Mouse (Mus musculus): Measurements from ENCODE around the gene Abcg8. TPM values are rescaled to one million over a fixed set of nuclear protein-coding genes. Genes with fewer than 3 reads are reported as not detected.

Abcg8 gene
- polyA plus RNA-seq, 1 experiment from 2014 or later, result 0.17 TPM

GRCm38 (mm10) chr17:84709403-84709851 is 33.3 kb downstream of the Abcg8 start:
- H3K9ac ChIP-seq (ENCODE audit: low read length), result no peak overlapping the region
- H3K27me3 ChIP-seq (ENCODE audit: control insufficient read depth, insufficient read depth, low read length), result no peaks in the 10 kb centered on the region
- H3K4me3 ChIP-seq (ENCODE audit: low read length), result no peak overlapping the region
- H3K9me3 ChIP-seq (replicated peaks; ENCODE audit: control insufficient read depth, low read length), result no peaks in the 10 kb centered on the region
- no peak overlapping the region for H3K4me2 ChIP-seq (ENCODE audit: low read depth, low read length)
- 68% methylated on average over 17 of the region's 17 CpGs for WGBS
- H3K27ac ChIP-seq (ENCODE audit: low read length), result no peak overlapping the region
- ATAC-seq (replicated peaks; ENCODE audit: extremely low read depth, insufficient read depth, low FRiP score), result no peak
- peaks cover 37% of the 10 kb centered on the region for H3K36me3 ChIP-seq (ENCODE audit: control insufficient read depth, insufficient read depth)
- no peaks in the 10 kb centered on the region for H3K4me1 ChIP-seq (ENCODE audit: control insufficient read depth, insufficient read depth, low read length)

GRCm38 (mm10) chr17:84713563-84714164 is 37.6 kb downstream of the Abcg8 start:
- Histone ChIP-seq H3K27ac (ENCODE audit: low read length) (no peak overlapping the region), H3K4me3 (ENCODE audit: low read length) (no peak overlapping the region), H3K27me3 (ENCODE audit: control insufficient read depth, insufficient read depth, low read length) (no peaks in the 10 kb centered on the region), H3K9me3 (replicated peaks; ENCODE audit: control insufficient read depth, low read length) (no peaks in the 10 kb centered on the region), H3K9ac (ENCODE audit: low read length) (no peak overlapping the region), H3K36me3 (ENCODE audit: control insufficient read depth, insufficient read depth) (peaks cover 27% of the 10 kb centered on the region), H3K4me2 (ENCODE audit: low read depth, low read length) (no peak overlapping the region), H3K4me1 (ENCODE audit: control insufficient read depth, insufficient read depth, low read length) (peaks cover 2% of the 10 kb centered on the region; the same call in 1 of the 2 replicates)
- no peak for ATAC-seq (replicated peaks; ENCODE audit: extremely low read depth, insufficient read depth, low FRiP score)
- WGBS, result 90% methylated on average over 18 of the region's 18 CpGs

DNA sequence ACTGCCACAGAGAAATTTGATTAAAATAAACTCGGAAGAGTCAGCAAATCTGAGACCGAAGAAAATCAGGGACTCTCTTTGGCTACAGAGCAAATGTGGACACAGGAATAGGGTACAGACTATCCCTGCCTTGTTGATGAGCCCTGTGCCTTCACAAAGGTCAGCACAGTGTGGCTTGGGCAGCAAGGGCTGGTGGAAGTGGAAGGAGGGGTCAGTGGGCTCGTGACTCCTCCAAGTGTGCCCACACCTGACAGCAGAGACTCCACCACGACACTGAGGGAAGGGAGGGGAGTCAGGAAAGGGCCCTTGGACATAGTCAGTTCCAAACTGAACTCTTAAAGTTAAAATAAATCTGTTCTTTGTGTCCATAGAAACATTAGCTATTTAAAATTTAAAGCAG is 38.8 kb downstream of the Abcg8 start:
- no peaks in the 10 kb centered on the region for H3K9me3 ChIP-seq (replicated peaks; ENCODE audit: control insufficient read depth, low read length)
- no peaks in the 10 kb centered on the region for H3K27me3 ChIP-seq (ENCODE audit: control insufficient read depth, insufficient read depth, low read length)
- H3K9ac ChIP-seq (ENCODE audit: low read length), result no peak overlapping the region
- peaks cover 2% of the 10 kb centered on the region; the same call in 1 of the 2 replicates for H3K4me1 ChIP-seq (ENCODE audit: control insufficient read depth, insufficient read depth, low read length)
- no peak overlapping the region for H3K4me3 ChIP-seq (ENCODE audit: low read length)
- H3K36me3 ChIP-seq (ENCODE audit: control insufficient read depth, insufficient read depth), result peaks cover 20% of the 10 kb centered on the region
- H3K27ac ChIP-seq (ENCODE audit: low read length), result no peak overlapping the region
- 69% methylated on average over 4 of the region's 4 CpGs for WGBS
- no peak for ATAC-seq (replicated peaks; ENCODE audit: extremely low read depth, insufficient read depth, low FRiP score)
- no peak overlapping the region for H3K4me2 ChIP-seq (ENCODE audit: low read depth, low read length)

DNA sequence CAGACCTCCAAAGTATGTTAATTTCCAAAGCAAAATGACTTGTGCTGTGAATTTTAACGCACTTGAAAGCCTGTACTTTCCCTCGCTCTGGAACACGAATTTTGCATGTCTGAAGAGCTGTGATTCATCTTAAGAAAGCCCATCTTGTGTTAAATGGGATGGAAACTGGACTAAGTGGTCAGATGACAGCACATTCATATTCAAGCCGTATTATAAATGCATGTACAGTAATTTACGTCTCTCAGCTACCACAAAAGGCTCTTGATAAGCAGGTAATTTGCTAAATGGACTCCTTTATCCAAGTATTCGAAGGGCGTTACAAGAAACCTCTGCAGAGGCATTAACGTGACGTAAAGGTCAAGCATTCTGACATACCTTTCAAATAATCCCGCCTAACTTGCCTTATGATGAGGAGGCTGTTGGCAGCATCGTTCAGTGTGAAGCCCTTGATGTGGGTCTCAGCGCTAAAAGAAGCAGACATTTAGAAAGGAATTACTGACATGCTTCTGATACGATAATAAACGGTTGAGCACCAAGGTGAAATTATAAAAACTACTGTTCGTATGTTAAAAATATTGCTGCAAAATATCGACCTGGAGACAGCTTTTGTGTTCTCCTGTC is 40.3 kb downstream of the Abcg8 start:
- Histone ChIP-seq H3K9ac (ENCODE audit: low read length) (no peak overlapping the region), H3K27ac (ENCODE audit: low read length) (no peak overlapping the region), H3K4me3 (ENCODE audit: low read length) (no peak overlapping the region), H3K4me2 (ENCODE audit: low read depth, low read length) (no peak overlapping the region), H3K4me1 (ENCODE audit: control insufficient read depth, insufficient read depth, low read length) (peaks cover 2% of the 10 kb centered on the region; the same call in 1 of the 2 replicates), H3K9me3 (replicated peaks; ENCODE audit: control insufficient read depth, low read length) (no peaks in the 10 kb centered on the region), H3K36me3 (ENCODE audit: control insufficient read depth, insufficient read depth) (peaks cover 19% of the 10 kb centered on the region), H3K27me3 (ENCODE audit: control insufficient read depth, insufficient read depth, low read length) (no peaks in the 10 kb centered on the region)
- 71% methylated on average over 16 of the region's 16 CpGs for WGBS
- ATAC-seq (replicated peaks; ENCODE audit: extremely low read depth, insufficient read depth, low FRiP score), result no peak

- H3K9me3 ChIP-seq (replicated peaks; ENCODE audit: control insufficient read depth, low read length), result no peaks in the 10 kb centered on the region
- peaks cover 2% of the 10 kb centered on the region; the same call in 1 of the 2 replicates for H3K4me1 ChIP-seq (ENCODE audit: control insufficient read depth, insufficient read depth, low read length)
- no peak for ATAC-seq (replicated peaks; ENCODE audit: extremely low read depth, insufficient read depth, low FRiP score)
- no peak overlapping the region for H3K4me2 ChIP-seq (ENCODE audit: low read depth, low read length)
- no peak overlapping the region for H3K9ac ChIP-seq (ENCODE audit: low read length)
- WGBS, result 68% methylated on average over 5 of the region's 5 CpGs
- H3K27ac ChIP-seq (ENCODE audit: low read length), result no peak overlapping the region
- H3K27me3 ChIP-seq (ENCODE audit: control insufficient read depth, insufficient read depth, low read length), result no peaks in the 10 kb centered on the region
- peaks cover 23% of the 10 kb centered on the region for H3K36me3 ChIP-seq (ENCODE audit: control insufficient read depth, insufficient read depth)
- no peak overlapping the region for H3K4me3 ChIP-seq (ENCODE audit: low read length)
Observed at GRCm38 (mm10) chr17:84717416-84717815, 41.3 kb downstream of the Abcg8 start.

DNA sequence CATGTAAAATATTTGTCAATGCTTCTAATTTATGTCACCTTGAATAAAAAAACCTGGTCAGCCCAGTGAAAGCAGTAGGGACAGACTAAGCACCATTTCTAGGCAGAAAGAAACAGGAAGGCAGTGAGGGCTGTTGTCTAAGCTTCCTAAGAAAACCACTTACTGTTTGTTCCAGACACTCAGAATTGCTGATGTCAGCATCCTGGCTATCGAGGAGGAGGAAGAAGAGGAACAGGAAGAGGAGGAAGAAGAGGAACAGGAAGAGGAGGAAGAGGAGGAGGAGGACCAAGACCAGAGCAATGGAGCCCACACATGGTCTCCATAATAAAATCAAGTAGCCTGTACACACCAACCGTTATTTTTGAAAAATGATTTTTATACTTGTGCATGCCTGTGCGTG is 43.0 kb downstream of the Abcg8 start:
- peaks cover 24% of the 10 kb centered on the region for H3K36me3 ChIP-seq (ENCODE audit: control insufficient read depth, insufficient read depth)
- H3K4me3 ChIP-seq (ENCODE audit: low read length), result no peak overlapping the region
- no peak overlapping the region for H3K27ac ChIP-seq (ENCODE audit: low read length)
- no peak for ATAC-seq (replicated peaks; ENCODE audit: extremely low read depth, insufficient read depth, low FRiP score)
- H3K4me1 ChIP-seq (ENCODE audit: control insufficient read depth, insufficient read depth, low read length), result peaks cover 2% of the 10 kb centered on the region; the same call in 1 of the 2 replicates
- H3K9me3 ChIP-seq (replicated peaks; ENCODE audit: control insufficient read depth, low read length), result no peaks in the 10 kb centered on the region
- H3K27me3 ChIP-seq (ENCODE audit: control insufficient read depth, insufficient read depth, low read length), result no peaks in the 10 kb centered on the region
- no peak overlapping the region for H3K9ac ChIP-seq (ENCODE audit: low read length)
- 78% methylated on average over 3 of the region's 3 CpGs for WGBS
- no peak overlapping the region for H3K4me2 ChIP-seq (ENCODE audit: low read depth, low read length)

GRCm38 (mm10) chr17:84724028-84724427 is 47.9 kb downstream of the Abcg8 start:
- Histone ChIP-seq H3K4me2 (ENCODE audit: low read depth, low read length) (no peak overlapping the region), H3K9ac (ENCODE audit: low read length) (no peak overlapping the region), H3K9me3 (replicated peaks; ENCODE audit: control insufficient read depth, low read length) (no peaks in the 10 kb centered on the region), H3K27ac (ENCODE audit: low read length) (no peak overlapping the region), H3K4me3 (ENCODE audit: low read length) (no peak overlapping the region), H3K36me3 (ENCODE audit: control insufficient read depth, insufficient read depth) (peaks cover 37% of the 10 kb centered on the region), H3K27me3 (ENCODE audit: control insufficient read depth, insufficient read depth, low read length) (no peaks in the 10 kb centered on the region), H3K4me1 (ENCODE audit: control insufficient read depth, insufficient read depth, low read length) (peaks cover 2% of the 10 kb centered on the region; the same call in 1 of the 2 replicates)
- no peak for ATAC-seq (replicated peaks; ENCODE audit: extremely low read depth, insufficient read depth, low FRiP score)
- 77% methylated on average over 9 of the region's 9 CpGs for WGBS

GRCm38 (mm10) chr17:84725163-84725562 is 49.1 kb downstream of the Abcg8 start:
- Histone ChIP-seq H3K4me1 (ENCODE audit: control insufficient read depth, insufficient read depth, low read length) (peaks cover 2% of the 10 kb centered on the region; the same call in 1 of the 2 replicates), H3K9ac (ENCODE audit: low read length) (no peak overlapping the region), H3K36me3 (ENCODE audit: control insufficient read depth, insufficient read depth) (peaks cover 44% of the 10 kb centered on the region), H3K4me3 (ENCODE audit: low read length) (no peak overlapping the region), H3K27me3 (ENCODE audit: control insufficient read depth, insufficient read depth, low read length) (no peaks in the 10 kb centered on the region), H3K27ac (ENCODE audit: low read length) (no peak overlapping the region), H3K9me3 (replicated peaks; ENCODE audit: control insufficient read depth, low read length) (no peaks in the 10 kb centered on the region), H3K4me2 (ENCODE audit: low read depth, low read length) (no peak overlapping the region)
- no peak for ATAC-seq (replicated peaks; ENCODE audit: extremely low read depth, insufficient read depth, low FRiP score)
- 95% methylated on average over 3 of the region's 3 CpGs for WGBS

DNA sequence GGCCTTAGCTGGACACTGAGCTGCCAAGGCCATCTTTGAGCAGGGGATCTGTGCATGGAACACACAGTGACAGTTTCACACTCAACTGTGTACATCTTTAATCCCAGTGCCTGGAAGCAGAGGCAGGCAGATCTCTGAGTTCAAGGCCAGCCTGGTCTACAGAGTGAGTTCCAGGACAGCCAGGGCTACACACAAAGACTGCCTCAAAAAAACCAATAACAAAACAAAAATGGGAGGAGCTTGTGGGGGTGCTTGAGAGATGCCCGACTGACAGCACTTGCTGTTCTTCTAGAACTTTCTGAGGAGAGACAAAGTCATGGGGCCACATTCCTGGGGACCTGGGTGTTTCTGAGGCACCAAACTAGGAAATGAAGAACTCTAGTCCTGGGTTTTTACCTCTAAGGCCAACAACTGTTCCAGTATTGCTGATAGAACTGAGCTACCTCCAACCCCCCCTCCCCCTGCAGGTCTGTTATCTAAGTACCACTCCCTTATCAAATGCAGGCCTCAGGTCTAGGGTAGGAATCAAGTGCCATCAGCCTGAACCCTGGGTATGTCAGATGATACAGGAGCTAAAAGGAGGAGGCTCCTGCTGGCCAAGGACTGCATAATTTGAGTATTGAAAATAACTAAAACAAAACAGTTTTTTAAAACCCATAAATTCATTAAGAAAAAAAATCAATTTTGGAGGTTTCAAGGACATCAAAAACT is 52.3 kb downstream of the Abcg8 start:
- Histone ChIP-seq H3K9ac (ENCODE audit: low read length) (no peak overlapping the region), H3K36me3 (ENCODE audit: control insufficient read depth, insufficient read depth) (peaks cover 39% of the 10 kb centered on the region), H3K9me3 (replicated peaks; ENCODE audit: control insufficient read depth, low read length) (no peaks in the 10 kb centered on the region), H3K4me3 (ENCODE audit: low read length) (no peak overlapping the region), H3K4me1 (ENCODE audit: control insufficient read depth, insufficient read depth, low read length) (peaks cover 2% of the 10 kb centered on the region; the same call in 1 of the 2 replicates), H3K27ac (ENCODE audit: low read length) (no peak overlapping the region), H3K4me2 (ENCODE audit: low read depth, low read length) (no peak overlapping the region), H3K27me3 (ENCODE audit: control insufficient read depth, insufficient read depth, low read length) (no peaks in the 10 kb centered on the region)
- no peak for ATAC-seq (replicated peaks; ENCODE audit: extremely low read depth, insufficient read depth, low FRiP score)
- 57% methylated on average over 1 of the region's 1 CpGs for WGBS

Measured in heart, embryonic 16.5 days (tissue).